In the genomic region with DNA sequence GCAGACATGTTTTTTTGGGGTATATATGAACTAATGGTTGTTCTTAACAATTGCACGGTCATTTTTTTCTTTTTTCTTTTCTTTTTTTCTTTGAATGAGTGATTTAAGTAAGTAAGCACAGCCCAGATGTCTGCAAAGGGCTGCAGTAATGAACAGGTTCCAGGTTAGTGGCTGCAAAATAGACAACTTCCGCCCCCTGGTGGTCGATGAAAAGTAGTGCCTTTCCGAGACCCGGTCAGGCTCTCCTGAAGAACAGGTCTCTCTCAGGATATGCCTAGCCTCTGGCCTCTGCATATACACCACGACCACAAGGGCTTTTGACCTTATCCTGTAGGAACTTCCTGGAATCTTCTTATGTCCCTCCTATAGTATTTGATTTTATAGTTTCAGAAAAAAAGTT, we compare ENCODE assay signal across 9 mouse cellular contexts. TPM values are rescaled to one million over a fixed set of nuclear protein-coding genes. Genes with fewer than 3 reads are reported as not detected.
DNase-seq lines count a peak whose midpoint lies in the region; ATAC-seq and TF ChIP-seq lines count a peak whose summit lies in the region.
"Had no signal": no experiment of that assay in that cellular context is flagged by ENCODE, and none has a peak within 500 bp of the region (broad histone marks: within the 10 kb centered on the region; RNA-seq: fewer than 3 reads in every experiment).

No protein-coding gene starts in this region.

- H3K4me1 ChIP-seq in ES-Bruce4 (ENCODE audit: control insufficient read depth, insufficient read depth, low read length): no peaks in the 10 kb centered on the region
- H3K4me1 ChIP-seq in embryonic fibroblast, embryonic 13.5 days (ENCODE audit: control insufficient read depth, insufficient read depth, low read length): no peaks in the 10 kb centered on the region
- peaks cover 44% of the 10 kb centered on the region for H3K4me1 ChIP-seq in heart, postnatal 0 days (ENCODE audit: control insufficient read depth, insufficient read depth)
- no peaks in the 10 kb centered on the region for H3K4me1 ChIP-seq in liver, postnatal 0 days (ENCODE audit: insufficient read depth)
- peaks cover 20% of the 10 kb centered on the region for H3K4me1 ChIP-seq in olfactory bulb, adult 2 months (ENCODE audit: control insufficient read depth, insufficient read depth, low read length)
- H3K4me1 ChIP-seq in thymus, adult 2 months (replicated peaks; ENCODE audit: control insufficient read depth, insufficient read depth, low read length): no peaks in the 10 kb centered on the region

- H3K9me3 ChIP-seq in ES-Bruce4 (replicated peaks; ENCODE audit: control insufficient read depth, insufficient read depth, low read length, poor library complexity, severe bottlenecking): no peaks in the 10 kb centered on the region
- H3K9me3 ChIP-seq in heart, postnatal 0 days (replicated peaks; ENCODE audit: control insufficient read depth, low read length): no peaks in the 10 kb centered on the region
- no peaks in the 10 kb centered on the region for H3K9me3 ChIP-seq in liver, postnatal 0 days (ENCODE audit: low read length)

- no peaks in the 10 kb centered on the region for H3K36me3 ChIP-seq in ES-Bruce4 (ENCODE audit: control insufficient read depth, insufficient read depth, low read length, poor library complexity, severe bottlenecking)
- 0 out of 2 replicates have a peak, but pooled peaks cover 8% of the 10 kb centered on the region for H3K36me3 ChIP-seq in heart, postnatal 0 days (replicated peaks; ENCODE audit: control insufficient read depth, insufficient read depth, low read length)
- no peaks in the 10 kb centered on the region for H3K36me3 ChIP-seq in liver, postnatal 0 days (replicated peaks; ENCODE audit: insufficient read depth, low read length)
- no peaks in the 10 kb centered on the region for H3K36me3 ChIP-seq in thymus, adult 2 months (ENCODE audit: control insufficient read depth, insufficient read depth, low read length)

- DNase-seq in brain, embryonic 14.5 days (ENCODE audit: low read depth): peak; percentile 88
- DNase-seq in heart, postnatal 0 days (ENCODE audit: low spot score): peak; percentile 85
- DNase-seq in kidney, postnatal 25 days: peak; percentile 80 to 81
- peak; percentile 82 for DNase-seq in liver, postnatal 0 days
- peak; percentile 62 for DNase-seq in thymus, adult 2 months

- TF ChIP-seq CTCF in ES-Bruce4 (IDR thresholded peaks at IDR 0.05; ENCODE audit: low read depth, low read length): peak; percentile 77
- TF ChIP-seq CTCF in brain, embryonic 14.5 days (IDR thresholded peaks at IDR 0.05; ENCODE audit: borderline replicate concordance, extremely low read depth, insufficient read depth, insufficient read length): peak; percentile 88
- peak; percentile 42; the same call in 1 of the 2 replicates for TF ChIP-seq CTCF in embryonic fibroblast, embryonic 13.5 days (IDR thresholded peaks at IDR 0.05; ENCODE audit: borderline replicate concordance, insufficient read depth, low read length)
- TF ChIP-seq CTCF in heart, postnatal 0 days (IDR thresholded peaks at IDR 0.05; ENCODE audit: low read depth): peak; percentile 83
- TF ChIP-seq CTCF in liver, postnatal 0 days (IDR thresholded peaks at IDR 0.05; ENCODE audit: low read depth): peak; percentile 82
- TF ChIP-seq CTCF in olfactory bulb, adult 2 months (IDR thresholded peaks at IDR 0.05; ENCODE audit: insufficient read depth, low read depth, low read length): peak; percentile 56
- no peak; the same call in 1 of the 2 replicates for TF ChIP-seq CTCF in thymus, adult 2 months (IDR thresholded peaks at IDR 0.05; ENCODE audit: borderline replicate concordance, control insufficient read depth, extremely low read depth, insufficient read depth, low read length, poor library complexity)

- H3K4me2 ChIP-seq in heart, postnatal 0 days (ENCODE audit: low read depth, low read length): peak overlapping the region; percentile 47
- no peak overlapping the region for H3K4me2 ChIP-seq in liver, postnatal 0 days (ENCODE audit: low read depth, low read length)

- WGBS in heart, postnatal 0 days: 3% methylated on average over 6 of the region's 6 CpGs
- 1% methylated on average over 6 of the region's 6 CpGs for WGBS in liver, postnatal 0 days (ENCODE audit: insufficient replicate concordance)
- WGBS in olfactory bulb, adult 2 months: 1% methylated on average over 6 of the region's 6 CpGs
- under 1% methylated on average over 6 of the region's 6 CpGs for WGBS in thymus, adult 2 months

- no peak overlapping the region for H3K9ac ChIP-seq in ES-Bruce4 (ENCODE audit: low read depth, poor library complexity, severe bottlenecking)
- no peak overlapping the region for H3K9ac ChIP-seq in heart, postnatal 0 days (replicated peaks; ENCODE audit: low read depth, low read length)
- H3K9ac ChIP-seq in liver, postnatal 0 days (replicated peaks): no peak overlapping the region

- TF ChIP-seq POLR2A in ES-Bruce4 (IDR thresholded peaks at IDR 0.05; ENCODE audit: insufficient read depth, low read length): no peak
- TF ChIP-seq POLR2A in brain, embryonic 14.5 days (IDR thresholded peaks at IDR 0.05; ENCODE audit: borderline replicate concordance, extremely low read depth, insufficient read depth, insufficient read length, poor library complexity, severe bottlenecking): no peak
- TF ChIP-seq POLR2A in embryonic fibroblast, embryonic 13.5 days (IDR thresholded peaks at IDR 0.05; ENCODE audit: low read depth, low read length): no peak
- TF ChIP-seq POLR2A in olfactory bulb, adult 2 months (IDR thresholded peaks at IDR 0.05; ENCODE audit: insufficient read depth, low read depth, low read length): no peak
- TF ChIP-seq POLR2A in thymus, adult 2 months (IDR thresholded peaks at IDR 0.05; ENCODE audit: control insufficient read depth, extremely low read depth, insufficient read depth, low read length, poor library complexity): no peak

- no peak overlapping the region for H3K27ac ChIP-seq in ES-Bruce4 (ENCODE audit: insufficient read depth, low read length)
- no peak overlapping the region for H3K27ac ChIP-seq in embryonic fibroblast, embryonic 13.5 days (ENCODE audit: insufficient read depth, low read length)
- H3K27ac ChIP-seq in heart, postnatal 0 days (ENCODE audit: low read depth): peak overlapping the region; percentile 95
- no peak overlapping the region for H3K27ac ChIP-seq in liver, postnatal 0 days (ENCODE audit: low read depth)
- H3K27ac ChIP-seq in olfactory bulb, adult 2 months (ENCODE audit: insufficient read depth, low read depth, low read length): no peak overlapping the region
- H3K27ac ChIP-seq in thymus, adult 2 months (ENCODE audit: control insufficient read depth, insufficient read depth, low read length): no peak overlapping the region

- H3K4me3 ChIP-seq in ES-Bruce4 (ENCODE audit: low read depth, low read length): no peak overlapping the region
- H3K4me3 ChIP-seq in embryonic fibroblast, embryonic 13.5 days (ENCODE audit: insufficient read depth, low read length): 0 out of 2 replicates have a peak overlapping the region, but pooled peaks have one; percentile 16
- no peak overlapping the region for H3K4me3 ChIP-seq in heart, postnatal 0 days (ENCODE audit: low read depth, low read length)
- no peak overlapping the region for H3K4me3 ChIP-seq in liver, postnatal 0 days (ENCODE audit: low read depth, low read length)
- H3K4me3 ChIP-seq in olfactory bulb, adult 2 months (ENCODE audit: insufficient read depth, low read depth, low read length): no peak overlapping the region
- no peak overlapping the region for H3K4me3 ChIP-seq in thymus, adult 2 months (ENCODE audit: control insufficient read depth, insufficient read depth, low read length)

- TF ChIP-seq EP300 in ES-Bruce4 (IDR thresholded peaks at IDR 0.05; ENCODE audit: insufficient read depth, low read depth, low read length): no peak
- no peak for TF ChIP-seq EP300 in heart, postnatal 0 days (IDR thresholded peaks at IDR 0.05; ENCODE audit: low read depth)
- no peak for TF ChIP-seq EP300 in liver, postnatal 0 days (IDR thresholded peaks at IDR 0.05; ENCODE audit: low read depth)

- ATAC-seq in heart, postnatal 0 days (ENCODE audit: insufficient read depth, low read depth): no peak
- ATAC-seq in liver, postnatal 0 days: peak; percentile 48; the same call in 1 of the 2 replicates

- no peaks in the 10 kb centered on the region for H3K27me3 ChIP-seq in ES-Bruce4 (ENCODE audit: control insufficient read depth, insufficient read depth, low read length, poor library complexity, severe bottlenecking)
- no peaks in the 10 kb centered on the region for H3K27me3 ChIP-seq in heart, postnatal 0 days (ENCODE audit: control insufficient read depth, insufficient read depth, low read length)
- no peaks in the 10 kb centered on the region for H3K27me3 ChIP-seq in liver, postnatal 0 days (ENCODE audit: insufficient read depth, low read length)
- no peaks in the 10 kb centered on the region for H3K27me3 ChIP-seq in thymus, adult 2 months (ENCODE audit: control insufficient read depth, insufficient read depth, low read length)

RNA-seq across cellular contexts. Expression of a gene that starts 18.2 kb away (rescaled TPM):
- polyA plus RNA-seq in ES-Bruce4 (2011; ENCODE audit: insufficient read depth, insufficient read length, low read depth, missing spikeins): 3.4 and 4.0 TPM in 2 replicates
- polyA plus RNA-seq in brain, embryonic 14.5 days (2012; rRNA removed): 0.83 and 0.92 TPM in 2 replicates
- polyA plus RNA-seq in embryonic fibroblast, embryonic 13.5 days (2011; ENCODE audit: insufficient read length, low read depth, missing spikeins): 2.7 and 9.2 TPM in 2 replicates
- total RNA-seq in heart, postnatal 0 days (2014; rRNA removed; ENCODE audit: low replicate concordance): 518 and 526 TPM in 2 replicates
- polyA plus RNA-seq in heart, postnatal 0 days (2015; fragmentation: Nextera tagmentation; extraction: Ambion mirVana): 376 and 380 TPM in 2 replicates
- 0.26 and 3.2 TPM in 2 replicates for polyA plus RNA-seq in liver, postnatal 0 days (2015; fragmentation: Nextera tagmentation; extraction: Ambion mirVana)
- not detected in 2 replicates for polyA plus RNA-seq in olfactory bulb, adult 2 months (2012; ENCODE audit: insufficient read depth, insufficient read length, low replicate concordance, missing spikeins)
- polyA plus RNA-seq in thymus, adult 2 months (2012; rRNA removed): 6.6 and 63.0 TPM in 2 replicates

RNA-seq across cellular contexts. Expression of a gene that starts 29.6 kb away (rescaled TPM):
- polyA plus RNA-seq in ES-Bruce4 (2011; ENCODE audit: insufficient read depth, insufficient read length, low read depth, missing spikeins): not detected in 2 replicates
- not detected in 2 replicates for polyA plus RNA-seq in brain, embryonic 14.5 days (2012; rRNA removed)
- polyA plus RNA-seq in embryonic fibroblast, embryonic 13.5 days (2011; ENCODE audit: insufficient read length, low read depth, missing spikeins): not detected in 2 replicates
- total RNA-seq in heart, postnatal 0 days (2014; rRNA removed; ENCODE audit: low replicate concordance): 5.9 and 8.6 TPM in 2 replicates
- 8.4 and 8.7 TPM in 2 replicates for polyA plus RNA-seq in heart, postnatal 0 days (2015; fragmentation: Nextera tagmentation; extraction: Ambion mirVana)
- polyA plus RNA-seq in liver, postnatal 0 days (2015; fragmentation: Nextera tagmentation; extraction: Ambion mirVana): not detected in 2 replicates
- not detected in 2 replicates for polyA plus RNA-seq in olfactory bulb, adult 2 months (2012; ENCODE audit: insufficient read depth, insufficient read length, low replicate concordance, missing spikeins)
- 0.22 and 1.1 TPM in 2 replicates for polyA plus RNA-seq in thymus, adult 2 months (2012; rRNA removed)
- total RNA-seq: layer of hippocampus, adult 8-10 months had no signal

RNA-seq across cellular contexts. Expression of a gene that starts 47.7 kb away (rescaled TPM):
- not detected in 2 replicates for polyA plus RNA-seq in ES-Bruce4 (2011; ENCODE audit: insufficient read depth, insufficient read length, low read depth, missing spikeins)
- not detected in 2 replicates for polyA plus RNA-seq in brain, embryonic 14.5 days (2012; rRNA removed)
- not detected in 2 replicates for polyA plus RNA-seq in embryonic fibroblast, embryonic 13.5 days (2011; ENCODE audit: insufficient read length, low read depth, missing spikeins)
- total RNA-seq in heart, postnatal 0 days (2014; rRNA removed; ENCODE audit: low replicate concordance): not detected in 2 replicates
- not detected in 2 replicates for polyA plus RNA-seq in heart, postnatal 0 days (2015; fragmentation: Nextera tagmentation; extraction: Ambion mirVana)
- not detected in 2 replicates for polyA plus RNA-seq in liver, postnatal 0 days (2015; fragmentation: Nextera tagmentation; extraction: Ambion mirVana)
- not detected in 2 replicates for polyA plus RNA-seq in olfactory bulb, adult 2 months (2012; ENCODE audit: insufficient read depth, insufficient read length, low replicate concordance, missing spikeins)
- polyA plus RNA-seq in thymus, adult 2 months (2012; rRNA removed): not detected in 2 replicates
- total RNA-seq: layer of hippocampus, adult 8-10 months had no signal
